Mouse (Mus musculus): ENCODE measurements at regions not wholly inside any gene's neighbourhood (a gene's known extent, or its start where the extent isn't known, plus 50 kb on each side); places are given as distances from the start of the nearest gene placed in this dataset.
A peak's percentile ranks its signal among the peaks of the same experiment; 100 is the strongest.
"Not testable (repeated sequence)": the region's sequence is repeated elsewhere in the genome, so short reads cannot be mapped to it uniquely, and the experiment has no call there.

DNA sequence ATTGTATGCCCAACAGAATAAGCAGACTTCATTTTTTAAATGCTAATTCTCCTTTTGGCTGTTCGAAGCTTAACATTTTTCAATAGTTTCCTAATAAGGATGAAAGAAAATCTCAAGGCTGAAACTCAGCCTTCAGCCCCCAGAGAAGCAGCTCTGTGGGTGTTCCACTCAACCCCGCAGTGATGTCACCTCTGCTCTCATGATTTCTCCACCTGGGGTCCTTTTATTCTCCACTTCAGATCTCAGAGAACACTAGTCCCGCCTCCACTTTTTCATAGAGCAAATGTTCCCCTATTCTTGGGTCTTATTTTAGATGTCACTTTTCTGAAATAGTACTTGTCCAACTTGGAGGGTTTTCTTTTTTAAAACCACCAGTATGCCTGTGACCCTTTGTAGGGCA lies 567.3 kb downstream of the Cntn3 start:
- no peak for DNase-seq (ENCODE audit: low read depth)

DNA sequence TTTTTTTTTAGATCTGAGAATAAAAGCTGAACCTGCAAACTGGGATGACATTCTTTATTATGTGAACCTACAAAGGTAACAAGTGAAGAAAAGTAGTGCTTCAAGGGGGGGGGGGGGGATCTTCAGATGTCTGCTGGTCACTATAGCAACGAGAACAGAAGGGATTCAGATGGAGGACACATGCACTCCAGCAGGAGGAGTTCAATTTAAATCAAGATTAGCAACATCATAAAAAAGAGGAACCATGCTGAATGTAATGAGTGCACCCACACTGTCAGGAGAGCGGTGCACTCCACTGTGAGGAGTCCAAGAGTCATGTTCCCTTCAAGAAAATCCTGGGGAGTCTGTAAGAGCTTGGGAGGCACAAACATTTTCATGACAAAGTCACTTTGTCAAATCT lies 574.7 kb downstream of the Cntn3 start:
- no peak for DNase-seq (ENCODE audit: low read depth)

- no peak for DNase-seq (ENCODE audit: low read depth)
Observed at GRCm38 (mm10) chr6:101997629-101998028, 575.3 kb downstream of the Cntn3 start.

- no peak for DNase-seq (ENCODE audit: low read depth)
Observed at GRCm38 (mm10) chr6:101992815-101993214, 580.1 kb downstream of the Cntn3 start.

- peak; percentile 3 for DNase-seq (ENCODE audit: low read depth)
Observed at GRCm38 (mm10) chr6:101981656-101982055, 591.2 kb downstream of the Cntn3 start.

GRCm38 (mm10) chr6:101979213-101979612 lies 593.7 kb downstream of the Cntn3 start:
- no peak for DNase-seq (ENCODE audit: low read depth)

DNA sequence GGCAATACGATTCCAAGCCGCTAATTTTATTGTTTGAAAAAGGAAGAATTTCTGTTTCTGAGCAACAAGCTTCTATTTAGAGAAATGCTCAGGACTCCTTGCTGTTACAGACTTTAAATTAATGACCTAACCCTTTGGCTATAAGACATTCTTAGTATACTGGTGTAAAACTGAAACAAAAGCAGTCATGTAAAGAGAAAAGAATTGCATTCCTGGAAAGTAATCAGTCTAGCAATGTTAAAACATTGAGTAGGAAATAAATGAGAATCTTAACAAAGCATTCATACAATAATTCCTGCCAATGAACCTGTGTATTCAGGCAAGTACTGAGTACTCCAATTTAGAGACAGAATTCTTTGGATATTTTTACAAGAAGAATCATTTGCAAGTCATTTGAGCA lies 587.2 kb upstream of the Pdzrn3 start:
- DNase-seq (ENCODE audit: low read depth): no peak

DNA sequence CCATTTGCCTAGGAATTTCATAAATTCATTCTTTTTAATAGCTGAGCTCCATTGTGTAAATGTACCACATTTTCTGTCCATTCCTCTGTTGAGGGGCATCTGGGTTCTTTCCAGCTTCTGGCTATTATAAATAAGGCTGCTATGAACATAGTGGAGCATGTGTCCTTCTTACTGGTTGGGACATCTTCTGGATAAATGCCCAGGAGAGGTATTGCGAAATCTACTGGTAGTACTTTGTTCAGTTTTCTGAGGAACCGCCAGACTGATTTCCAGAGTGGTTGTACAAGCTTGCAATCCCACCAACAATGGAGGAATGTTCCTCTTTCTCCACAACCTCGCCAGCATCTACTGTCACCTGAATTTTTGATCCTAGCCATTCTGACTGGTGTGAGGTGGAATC lies 583.8 kb upstream of the Pdzrn3 start:
- DNase-seq (ENCODE audit: low read depth): not testable (repeated sequence)

- DNase-seq (ENCODE audit: low read depth): no peak
Observed at GRCm38 (mm10) chr6:101949681-101950080, 572.0 kb upstream of the Pdzrn3 start.

DNA sequence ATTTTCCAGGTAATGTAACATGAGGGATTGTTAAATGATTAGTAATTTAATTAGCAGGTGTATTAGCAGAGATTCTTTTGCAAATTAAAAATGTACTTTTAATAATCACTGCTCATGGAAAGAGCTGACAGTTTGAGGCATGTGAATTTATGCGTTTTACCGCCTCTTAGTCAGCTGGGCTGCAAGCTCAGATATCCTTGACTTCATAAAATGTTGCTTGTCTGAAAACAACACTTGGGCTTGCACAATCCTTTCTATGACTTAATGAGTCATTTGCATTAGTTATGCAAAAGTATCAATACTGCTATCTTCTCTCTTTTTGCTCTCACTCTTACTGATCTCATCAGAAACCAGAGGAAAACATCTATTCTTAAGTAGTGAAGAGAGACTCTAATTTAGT lies 571.3 kb upstream of the Pdzrn3 start:
- DNase-seq (ENCODE audit: low read depth): no peak

- no peak for DNase-seq (ENCODE audit: low read depth)
Observed at GRCm38 (mm10) chr6:101940266-101940866, 562.7 kb upstream of the Pdzrn3 start.

DNA sequence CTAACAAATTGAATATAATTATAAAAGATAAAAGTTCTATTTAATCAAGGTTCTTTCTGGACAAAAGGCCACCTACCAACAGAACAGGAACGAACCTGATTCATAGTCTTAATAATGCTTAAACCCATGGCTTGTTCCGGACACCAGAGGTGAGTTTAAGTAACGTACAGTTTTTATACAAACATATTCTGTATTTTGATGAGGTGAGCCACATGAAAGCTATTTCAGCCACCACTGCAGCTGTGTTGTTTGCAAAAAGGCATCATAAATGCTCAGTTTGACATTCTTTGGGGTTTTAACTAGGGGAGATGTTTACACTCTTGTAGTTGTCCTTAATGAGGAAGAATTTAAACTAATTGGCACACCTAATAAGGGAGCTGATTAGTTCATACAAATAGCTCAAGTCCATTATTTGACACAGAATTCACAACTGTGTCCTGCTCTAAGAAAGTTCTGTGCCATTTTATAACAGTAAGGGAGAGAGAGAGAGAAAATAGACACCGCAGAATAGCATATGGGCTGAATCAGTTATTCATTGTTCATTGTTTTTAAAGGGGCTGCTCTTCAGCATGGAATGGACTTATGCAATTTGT lies 560.8 kb upstream of the Pdzrn3 start:
- DNase-seq (ENCODE audit: low read depth): no peak

DNA sequence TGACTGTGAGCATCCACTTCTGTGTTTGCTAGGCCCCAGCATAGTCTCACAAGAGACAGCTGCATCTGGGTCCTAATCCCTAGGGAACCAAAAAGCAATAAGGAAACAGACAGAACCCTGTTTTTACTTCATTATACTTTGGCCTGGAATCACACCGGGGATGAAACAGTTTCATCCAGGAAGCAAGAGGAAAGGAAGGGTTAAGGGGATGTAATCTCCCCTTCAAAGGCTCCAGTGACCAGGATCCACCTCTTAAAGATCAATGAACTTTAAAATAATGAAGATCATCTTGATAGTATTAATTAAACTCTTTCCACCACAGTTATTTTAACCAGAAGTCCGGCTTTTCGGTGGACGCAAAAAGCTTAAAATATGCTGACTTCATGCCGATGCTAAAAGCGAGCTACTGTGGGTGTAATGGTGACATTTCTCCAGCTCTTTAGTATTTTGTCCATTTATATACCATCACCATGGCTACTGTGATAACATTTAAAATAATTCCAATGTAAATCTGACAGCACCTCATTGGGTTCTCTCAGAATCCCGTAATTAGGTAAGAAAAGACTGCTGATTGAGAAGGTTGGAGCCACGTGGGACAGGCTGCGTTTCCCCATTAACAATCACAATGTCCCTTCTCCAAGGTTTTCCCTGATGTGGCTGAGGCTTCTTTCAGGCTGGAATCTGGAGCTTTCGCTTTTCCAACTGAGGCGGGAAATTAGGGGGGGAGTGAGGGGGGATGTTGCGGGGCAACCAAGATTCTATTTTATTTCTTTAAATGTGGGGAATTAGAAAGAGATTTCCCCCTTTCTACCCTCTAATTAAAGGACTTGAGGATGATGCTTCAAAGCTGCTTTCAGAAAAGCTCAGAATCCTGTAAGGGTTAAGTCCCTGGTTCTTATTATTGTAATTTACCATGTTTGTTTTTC lies 560.0 kb upstream of the Pdzrn3 start:
- DNase-seq (ENCODE audit: low read depth): no peak

GRCm38 (mm10) chr6:101931768-101932167 lies 554.1 kb upstream of the Pdzrn3 start:
- DNase-seq (ENCODE audit: low read depth): no peak

DNA sequence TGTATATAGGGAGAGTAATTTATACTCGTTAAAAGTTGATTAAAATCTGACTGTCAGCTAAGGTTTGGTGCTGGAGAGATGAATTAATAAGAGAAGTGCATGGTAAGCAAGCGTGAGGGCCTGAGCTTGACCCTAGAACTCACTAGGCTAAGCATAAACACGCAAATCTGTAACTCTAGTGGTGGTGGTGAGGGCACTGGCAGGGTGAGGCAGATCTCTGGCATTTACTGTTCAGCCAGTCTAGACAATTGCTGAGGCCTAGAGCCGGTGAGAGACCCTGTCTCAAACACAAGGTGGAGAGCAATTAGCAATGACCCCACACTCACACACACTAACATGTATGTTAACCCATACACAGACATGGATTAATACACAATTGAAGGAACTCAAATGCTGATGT lies 544.0 kb upstream of the Pdzrn3 start:
- no peak for DNase-seq (ENCODE audit: low read depth)

DNA sequence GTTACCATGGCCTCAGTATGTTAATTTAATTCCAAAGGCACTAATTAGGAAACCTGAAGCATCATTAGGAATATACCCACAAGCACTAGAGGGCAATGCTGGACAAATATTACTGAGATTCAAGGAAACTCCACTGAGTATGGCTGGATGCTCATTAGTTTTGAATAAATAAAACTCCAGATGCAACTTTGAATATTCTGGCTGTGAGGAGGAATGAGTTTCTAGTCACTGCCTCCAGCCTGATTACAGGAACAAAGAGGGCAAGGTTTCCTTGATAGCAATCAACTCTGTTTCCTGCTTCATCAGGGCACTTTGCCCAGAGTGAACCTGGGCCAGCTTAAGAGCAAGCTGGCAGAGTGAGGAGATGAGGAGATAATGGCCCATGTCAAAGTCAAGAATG lies 543.5 kb upstream of the Pdzrn3 start:
- DNase-seq (ENCODE audit: low read depth): peak; percentile 39

- no peak for DNase-seq (ENCODE audit: low read depth)
Observed at GRCm38 (mm10) chr6:101918914-101919313, 541.2 kb upstream of the Pdzrn3 start.

GRCm38 (mm10) chr6:101905029-101905342 lies 527.3 kb upstream of the Pdzrn3 start:
- DNase-seq (ENCODE audit: low read depth): no peak

- DNase-seq (ENCODE audit: low read depth): no peak
Observed at GRCm38 (mm10) chr6:101904234-101905028, 526.7 kb upstream of the Pdzrn3 start.

DNA sequence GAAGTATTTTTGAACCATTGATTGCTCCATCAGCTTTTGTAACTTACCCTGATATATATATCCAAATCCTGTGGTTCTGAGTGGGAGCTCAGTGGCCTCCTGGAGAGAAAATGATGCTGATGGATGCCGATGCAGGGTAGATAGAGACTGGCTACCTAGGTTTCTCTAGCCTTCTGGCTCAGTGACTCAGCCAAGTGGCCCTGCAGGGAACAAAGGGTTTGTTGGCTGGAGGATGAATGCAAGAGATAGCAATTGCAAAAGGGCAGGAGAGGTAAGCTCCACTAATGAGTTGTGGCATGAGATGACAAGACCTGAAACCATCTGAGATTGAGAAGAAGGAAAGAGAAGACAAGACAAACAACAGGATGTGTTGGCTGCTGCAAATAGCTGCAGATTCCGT lies 524.6 kb upstream of the Pdzrn3 start:
- DNase-seq (ENCODE audit: low read depth): no peak

DNA sequence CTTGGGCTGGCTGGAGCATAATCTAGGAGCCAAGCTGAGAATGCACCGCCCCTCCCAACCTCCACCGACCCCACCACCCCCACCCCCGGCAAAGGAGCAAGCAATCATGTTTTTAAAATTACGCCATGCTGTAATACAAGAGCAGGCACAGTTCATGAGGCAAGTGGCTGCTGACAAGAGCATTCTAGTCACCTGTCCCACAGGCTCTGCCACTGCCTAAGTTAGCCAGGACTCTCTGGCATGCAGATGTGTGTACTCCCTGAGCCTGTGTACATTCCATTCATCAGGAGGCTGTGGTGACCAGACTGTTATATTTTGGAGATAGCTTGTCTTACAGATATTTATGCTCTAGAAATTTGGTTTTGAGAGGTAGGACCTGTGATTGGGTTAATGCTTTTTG lies 520.8 kb upstream of the Pdzrn3 start:
- DNase-seq (ENCODE audit: low read depth): no peak

DNA sequence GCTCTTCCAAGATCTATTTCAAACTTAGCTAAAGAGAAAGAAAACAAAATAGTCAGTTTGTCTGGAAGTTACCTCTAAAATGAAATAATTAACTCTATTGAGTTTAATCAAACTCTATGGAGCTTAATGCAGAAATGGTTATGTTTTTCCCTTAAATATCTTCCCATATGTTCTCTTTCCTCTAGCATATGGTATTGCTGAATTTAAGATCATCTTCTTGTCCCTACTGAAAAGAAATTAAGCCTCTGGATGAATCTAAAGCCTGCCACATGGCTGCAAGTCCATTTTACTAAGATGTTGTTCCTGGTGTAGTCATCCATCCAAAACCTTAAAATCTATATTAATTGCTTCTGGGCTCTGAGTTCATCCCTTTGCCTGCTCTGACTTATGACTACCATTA lies 513.0 kb upstream of the Pdzrn3 start:
- DNase-seq (ENCODE audit: low read depth): no peak

DNA sequence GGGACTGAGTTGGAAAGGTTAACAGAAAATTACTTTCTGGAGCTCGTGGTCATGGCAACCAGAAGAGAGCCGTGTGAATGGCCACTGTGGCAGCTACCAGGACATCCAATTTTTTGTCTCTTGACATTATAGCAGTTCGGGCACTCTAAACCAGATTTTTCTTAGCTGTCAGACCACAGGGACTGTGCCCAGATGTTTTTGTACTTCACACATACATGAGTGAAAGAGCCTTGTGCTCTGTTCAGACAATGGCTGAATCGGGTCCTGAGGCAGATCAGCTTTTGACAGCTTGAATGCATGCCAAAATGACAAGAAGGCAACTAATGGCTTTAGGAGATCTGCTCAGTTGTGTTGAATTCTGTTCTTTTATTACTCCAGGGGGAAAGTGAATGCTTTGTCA lies 505.2 kb upstream of the Pdzrn3 start:
- no peak for DNase-seq (ENCODE audit: low read depth)

Measured in 416B (cell line).